Mouse (Mus musculus) forebrain, embryonic 16.5 days (tissue): ENCODE data around the gene Igfbp6. TPM values are rescaled to one million over a fixed set of nuclear protein-coding genes. Genes with fewer than 3 reads are reported as not detected.
A peak's percentile ranks its signal among the peaks of the same experiment; 100 is the strongest.

Experiments used
- ATAC-seq: fragments of 200-750 bp; cut with Nextera tagmentation; 2 replicates; pipeline ENCODE4 v1.8.0; 2017; ENCODE audit warnings: mild to moderate bottlenecking, moderate library complexity
- H3K27ac ChIP-seq: fragments of 300-500 bp; sonication (generic); 2 replicates; pipeline ENCODE4 v1.5.1; 2014; ENCODE audit warnings: low read length, control low read depth
- H3K27me3 ChIP-seq: fragments of 300-500 bp; sonication (generic); replicated peaks from 2 replicates; pipeline ENCODE4 v1.6.1; 2014; ENCODE audit warnings: low read length; ENCODE audit not compliant: control insufficient read depth, insufficient read depth
- H3K36me3 ChIP-seq: fragments of 300-500 bp; sonication (generic); 2 replicates; pipeline ENCODE4 v1.6.1; 2014; ENCODE audit not compliant: control insufficient read depth, insufficient read depth
- H3K4me1 ChIP-seq: fragments of 300-500 bp; sonication (generic); replicated peaks from 2 replicates; pipeline ENCODE4 v1.6.1; 2014; ENCODE audit warnings: low read length; ENCODE audit not compliant: control insufficient read depth, insufficient read depth
- H3K4me2 ChIP-seq: fragments of 300-500 bp; sonication (generic); 2 replicates; pipeline ENCODE4 v1.6.1; 2014; ENCODE audit warnings: mild to moderate bottlenecking, low read length, control low read depth
- H3K4me3 ChIP-seq: fragments of 300-500 bp; sonication (generic); replicated peaks from 2 replicates; pipeline ENCODE4 v1.5.1; 2014; ENCODE audit warnings: mild to moderate bottlenecking, low read length, control low read depth
- H3K9ac ChIP-seq: fragments of 300-500 bp; sonication (generic); replicated peaks from 2 replicates; pipeline ENCODE4 v1.6.1; 2014; ENCODE audit warnings: low read depth, low read length, control low read depth
- H3K9me3 ChIP-seq: fragments of 300-500 bp; sonication (generic); 2 replicates; pipeline ENCODE4 v1.6.1; 2016; ENCODE audit warnings: low read length; ENCODE audit not compliant: control insufficient read depth
- WGBS: fragments of 180-500 bp; shearing (Covaris S2); extraction: QIAGEN DNeasy Blood & Tissue Kit; methylation state at CpG from one replicate; pipeline ENCODE4 v1.1.7; 2014; 5-methylcytosine and 5-hydroxymethylcytosine counted together
- polyA plus RNA-seq: library from polyadenylated mRNA; unstranded; fragments of >200 nt; fragmentation: Nextera tagmentation; extraction: Ambion mirVana; gene quantifications from 2 replicates; pipeline ENCODE4 v1.2.1, GENCODE M21; 2015

Igfbp6 gene
- polyA plus RNA-seq, 1 experiment from 2014 or later, result 2.2 TPM

DNA sequence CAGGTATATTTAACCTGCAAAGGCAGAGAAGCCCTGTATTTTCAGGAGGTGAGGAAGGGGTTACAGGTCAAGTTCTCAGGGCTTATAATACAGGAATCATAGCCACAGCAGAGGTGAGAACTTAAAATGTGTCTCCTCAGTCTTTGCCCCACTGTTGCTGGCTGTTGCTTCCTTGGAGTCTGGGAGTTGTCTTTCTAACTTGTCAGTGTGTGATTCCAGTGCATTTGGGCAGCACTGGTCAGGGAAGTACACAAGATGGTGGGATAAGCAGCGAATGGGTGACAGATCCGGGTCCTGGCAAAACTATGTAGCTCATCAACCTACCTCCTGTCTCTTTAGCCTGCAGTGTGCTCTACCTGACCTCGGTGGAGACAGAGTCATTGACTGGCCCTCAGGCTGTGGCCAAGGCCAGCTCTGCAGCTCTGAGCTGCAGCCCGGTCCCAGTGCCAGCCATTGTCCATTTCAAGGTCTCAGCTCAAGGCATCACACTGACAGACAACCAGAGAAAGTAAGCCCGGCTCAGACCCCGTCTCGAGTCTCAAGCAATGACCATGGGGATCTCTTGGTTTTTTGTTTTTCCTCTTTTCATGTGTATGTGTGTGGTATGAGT lies 29.4 kb upstream of the Igfbp6 start:
- Histone ChIP-seq H3K9ac (no peak overlapping the region), H3K36me3 (peaks cover 11% of the 10 kb centered on the region), H3K4me1 (peaks cover 19% of the 10 kb centered on the region), H3K27me3 (no peaks in the 10 kb centered on the region), H3K4me2 (no peak overlapping the region), H3K27ac (no peak overlapping the region), H3K4me3 (no peak overlapping the region), H3K9me3 (no peaks in the 10 kb centered on the region)
- no peak for ATAC-seq
- WGBS, result 86% methylated on average over 7 of the region's 7 CpGs

DNA sequence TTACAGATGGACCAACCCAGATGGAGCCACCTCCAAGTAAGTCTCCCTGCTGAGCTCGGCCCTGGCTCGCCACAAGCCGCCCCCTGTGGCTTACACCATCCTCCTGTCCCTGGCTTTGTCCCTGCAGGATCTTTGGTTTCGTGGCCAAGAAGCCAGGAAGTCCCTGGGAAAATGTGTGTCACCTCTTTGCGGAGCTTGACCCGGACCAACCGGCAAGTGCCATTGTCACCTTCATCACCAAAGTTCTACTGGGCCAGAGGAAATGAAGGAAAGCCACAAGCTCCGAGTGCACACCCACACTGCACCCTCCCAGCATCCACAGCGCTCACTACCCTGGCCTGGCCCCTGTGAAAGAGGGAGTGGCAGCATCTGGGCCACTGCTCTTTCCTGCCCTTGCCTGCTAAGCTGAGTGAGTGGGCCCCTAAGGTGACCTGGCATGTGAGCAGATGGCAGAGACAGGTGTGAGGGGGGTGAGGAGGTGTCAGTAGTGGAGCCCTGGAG lies 28.4 kb upstream of the Igfbp6 start:
- H3K36me3 ChIP-seq, result peaks cover 14% of the 10 kb centered on the region
- no peak overlapping the region for H3K9ac ChIP-seq
- ATAC-seq, result no peak
- no peaks in the 10 kb centered on the region for H3K27me3 ChIP-seq
- no peak overlapping the region for H3K4me3 ChIP-seq
- H3K4me2 ChIP-seq, result no peak overlapping the region
- no peaks in the 10 kb centered on the region for H3K9me3 ChIP-seq
- H3K27ac ChIP-seq, result no peak overlapping the region
- H3K4me1 ChIP-seq, result peaks cover 19% of the 10 kb centered on the region
- WGBS, result 68% methylated on average over 9 of the region's 9 CpGs

GRCm38 (mm10) chr15:102116753-102117415 lies 27.3 kb upstream of the Igfbp6 start:
- WGBS, result 52% methylated on average over 11 of the region's 11 CpGs
- Histone ChIP-seq H3K27me3 (no peaks in the 10 kb centered on the region), H3K36me3 (peaks cover 21% of the 10 kb centered on the region), H3K27ac (peak overlapping the region; percentile 69), H3K4me2 (no peak overlapping the region), H3K4me1 (peaks cover 19% of the 10 kb centered on the region), H3K4me3 (no peak overlapping the region), H3K9me3 (no peaks in the 10 kb centered on the region), H3K9ac (no peak overlapping the region)
- peak; percentile 62 for ATAC-seq

- WGBS, result 74% methylated on average over 19 of the region's 19 CpGs
- Histone ChIP-seq H3K27ac (peak overlapping the region; percentile 69), H3K4me3 (no peak overlapping the region), H3K27me3 (no peaks in the 10 kb centered on the region), H3K4me1 (peaks cover 19% of the 10 kb centered on the region), H3K9me3 (no peaks in the 10 kb centered on the region), H3K36me3 (peaks cover 23% of the 10 kb centered on the region), H3K9ac (no peak overlapping the region), H3K4me2 (no peak overlapping the region)
- no peak for ATAC-seq
These were observed 26.4 kb upstream of the Igfbp6 start for GRCm38 (mm10) chr15:102117461-102118443.

GRCm38 (mm10) chr15:102118591-102118990 lies 25.6 kb upstream of the Igfbp6 start:
- ATAC-seq, result no peak
- no peak overlapping the region for H3K9ac ChIP-seq
- no peak overlapping the region for H3K4me2 ChIP-seq
- H3K36me3 ChIP-seq, result peaks cover 25% of the 10 kb centered on the region
- H3K4me3 ChIP-seq, result no peak overlapping the region
- no peaks in the 10 kb centered on the region for H3K9me3 ChIP-seq
- peaks cover 19% of the 10 kb centered on the region for H3K4me1 ChIP-seq
- no peak overlapping the region; the same call in 1 of the 2 replicates for H3K27ac ChIP-seq
- no peaks in the 10 kb centered on the region for H3K27me3 ChIP-seq
- 89% methylated on average over 4 of the region's 4 CpGs for WGBS

- no peak overlapping the region; the same call in 1 of the 2 replicates for H3K27ac ChIP-seq
- H3K4me1 ChIP-seq, result peaks cover 19% of the 10 kb centered on the region
- H3K36me3 ChIP-seq, result peaks cover 25% of the 10 kb centered on the region
These were observed 24.9 kb upstream of the Igfbp6 start for GRCm38 (mm10) chr15:102119121-102119830.

DNA sequence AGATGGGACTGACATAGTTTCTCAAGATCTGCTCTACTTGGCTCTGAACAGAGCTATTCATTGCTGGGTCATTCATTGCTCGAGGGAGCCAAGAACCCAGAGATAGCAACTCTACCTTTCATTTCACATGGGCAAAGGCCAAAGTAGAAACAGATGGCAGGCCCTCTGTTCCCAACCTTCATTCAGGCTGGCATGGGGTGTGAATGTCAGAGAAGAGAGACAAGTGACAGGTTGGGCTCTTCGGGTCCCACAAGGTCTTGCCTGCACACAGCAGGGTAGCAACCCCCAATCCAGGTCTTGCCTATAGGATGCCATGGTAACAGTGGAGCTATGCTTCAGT lies 24.4 kb upstream of the Igfbp6 start:
- no peaks in the 10 kb centered on the region for H3K27me3 ChIP-seq
- H3K9ac ChIP-seq, result no peak overlapping the region
- no peak for ATAC-seq
- H3K36me3 ChIP-seq, result peaks cover 27% of the 10 kb centered on the region
- H3K4me3 ChIP-seq, result no peak overlapping the region
- peaks cover 19% of the 10 kb centered on the region for H3K4me1 ChIP-seq
- no peaks in the 10 kb centered on the region for H3K9me3 ChIP-seq
- no peak overlapping the region for H3K4me2 ChIP-seq
- H3K27ac ChIP-seq, result peak overlapping the region; percentile 14; the same call in 1 of the 2 replicates
- WGBS, result 52% methylated on average over 2 of the region's 2 CpGs

More at GRCm38 (mm10) chr15:102119121-102119830, 24.9 kb upstream of the Igfbp6 start:
- H3K9me3 ChIP-seq, result no peaks in the 10 kb centered on the region
- 80% methylated on average over 8 of the region's 8 CpGs for WGBS
- no peak for ATAC-seq
- H3K9ac ChIP-seq, result no peak overlapping the region
- H3K4me2 ChIP-seq, result no peak overlapping the region
- H3K4me3 ChIP-seq, result no peak overlapping the region
- no peaks in the 10 kb centered on the region for H3K27me3 ChIP-seq

DNA sequence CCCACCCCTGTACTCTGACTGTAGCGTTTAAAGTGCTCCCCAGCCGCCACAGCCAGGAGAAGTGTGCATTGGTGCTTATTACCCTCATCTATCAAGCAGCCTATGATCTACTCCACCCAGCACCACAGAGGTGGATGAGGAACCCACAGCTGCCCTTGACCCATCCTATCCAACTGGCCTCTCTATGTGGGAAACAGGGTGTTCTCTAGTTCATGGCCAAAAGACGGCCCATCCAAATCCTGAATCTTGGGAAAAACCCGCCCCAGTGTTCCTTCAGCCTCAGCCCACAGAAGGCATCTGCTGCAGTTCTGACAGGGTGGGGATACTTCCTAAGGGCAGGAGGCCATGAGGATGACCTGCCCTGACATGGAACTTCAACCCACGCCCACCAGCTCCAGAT lies 23.6 kb upstream of the Igfbp6 start:
- Histone ChIP-seq H3K4me1 (peaks cover 19% of the 10 kb centered on the region), H3K9ac (no peak overlapping the region), H3K27me3 (no peaks in the 10 kb centered on the region), H3K36me3 (peaks cover 32% of the 10 kb centered on the region), H3K27ac (no peak overlapping the region), H3K9me3 (no peaks in the 10 kb centered on the region), H3K4me3 (no peak overlapping the region), H3K4me2 (no peak overlapping the region)
- 84% methylated on average over 5 of the region's 5 CpGs for WGBS
- no peak for ATAC-seq
